Mouse (Mus musculus): ENCODE measurements around the gene Ttc17. TPM values are rescaled to one million over a fixed set of nuclear protein-coding genes. Genes with fewer than 3 reads are reported as not detected.

The Ttc17 gene
- polyA plus RNA-seq, 1 experiment = 7.7 TPM

DNA sequence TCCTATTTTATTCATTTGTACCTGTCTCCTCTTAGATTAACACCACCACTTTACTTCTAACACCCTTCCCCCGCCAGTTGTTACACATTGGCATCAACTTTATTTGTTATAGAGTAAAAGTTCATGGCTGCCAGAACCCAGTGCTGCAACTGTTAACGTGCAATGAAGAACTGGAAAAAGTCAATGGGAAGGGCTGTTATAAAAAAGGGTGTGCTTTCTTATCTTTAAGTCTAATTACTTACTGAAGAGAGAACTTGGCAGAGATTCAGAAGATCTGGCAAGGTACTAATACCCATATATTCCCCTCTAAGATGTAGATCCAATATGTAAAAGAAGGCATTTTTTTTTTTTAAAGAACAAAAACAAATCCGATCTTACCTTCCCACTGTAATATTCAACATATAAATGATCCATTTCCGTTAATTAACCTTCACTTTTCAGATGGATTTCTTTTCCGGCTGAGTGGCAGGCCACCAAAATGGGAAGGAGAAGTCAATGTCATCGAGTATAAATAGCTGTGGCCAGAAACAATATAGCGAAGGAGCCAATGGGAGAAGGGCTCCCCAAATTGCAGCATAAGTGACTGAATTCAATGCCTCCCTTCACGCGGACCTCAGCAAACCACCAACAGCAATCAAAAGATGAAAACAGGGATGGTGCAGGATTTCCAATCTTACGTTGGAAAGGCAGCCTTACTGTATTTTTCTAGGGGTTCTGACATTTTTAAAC lies 1.8 kb downstream of the Ttc17 start:
- H3K36me3 ChIP-seq (ENCODE audit: control insufficient read depth, insufficient read depth) = no peaks in the 10 kb centered on the region

DNA sequence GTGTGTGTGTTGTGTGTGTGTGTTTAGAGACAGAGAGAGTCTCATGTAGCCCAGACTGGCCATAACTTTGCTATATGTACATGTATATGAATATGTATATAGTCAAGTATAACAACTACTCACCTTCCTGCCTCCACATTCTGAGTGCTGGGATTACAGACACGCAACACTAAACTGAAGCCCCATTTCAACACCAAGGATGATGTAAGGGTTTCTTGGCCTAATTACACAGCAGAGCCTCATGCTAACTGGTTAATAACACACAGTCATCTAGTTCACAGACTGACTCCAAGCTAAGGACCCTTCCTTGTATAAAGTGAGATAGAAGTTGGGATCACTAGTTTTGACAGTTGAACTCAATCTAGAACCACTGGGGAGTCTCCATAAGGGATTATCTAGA lies 3.9 kb downstream of the Ttc17 start:
- no peak for TF ChIP-seq CEBPB (IDR thresholded peaks at IDR 0.05; ENCODE audit: low read depth)
- no peak for TF ChIP-seq CTCF (IDR thresholded peaks at IDR 0.05; ENCODE audit: control insufficient read depth, insufficient read depth, insufficient read length)
- TF ChIP-seq USF1 (IDR thresholded peaks at IDR 0.05; ENCODE audit: low read depth) = no peak
- Histone ChIP-seq H3K79me3 (ENCODE audit: low read depth) (peaks cover 28% of the 10 kb centered on the region), H3K36me3 (ENCODE audit: control insufficient read depth, insufficient read depth) (no peaks in the 10 kb centered on the region), H3K27me3 (ENCODE audit: control insufficient read depth, insufficient read depth, insufficient read length) (no peaks in the 10 kb centered on the region), H3K4me3 (ENCODE audit: insufficient read depth, poor library complexity, severe bottlenecking) (no peak overlapping the region), H3ac (ENCODE audit: control insufficient read depth, insufficient read length, low read depth) (no peak overlapping the region), H3K79me2 (ENCODE audit: control insufficient read depth, insufficient read depth) (peaks cover 96% of the 10 kb centered on the region)

More for the DNA sequence above, 1.8 kb downstream of the Ttc17 start:
- H3K79me3 ChIP-seq (ENCODE audit: low read depth) = peaks cover 37% of the 10 kb centered on the region
- H3K4me3 ChIP-seq (ENCODE audit: insufficient read depth, poor library complexity, severe bottlenecking) = no peak overlapping the region
- H3K79me2 ChIP-seq (ENCODE audit: control insufficient read depth, insufficient read depth) = peaks cover 96% of the 10 kb centered on the region
- H3ac ChIP-seq (ENCODE audit: control insufficient read depth, insufficient read length, low read depth) = no peak overlapping the region
- H3K27me3 ChIP-seq (ENCODE audit: control insufficient read depth, insufficient read depth, insufficient read length) = no peaks in the 10 kb centered on the region
- TF ChIP-seq CEBPB (IDR thresholded peaks at IDR 0.05; ENCODE audit: low read depth) (no peak), USF1 (IDR thresholded peaks at IDR 0.05; ENCODE audit: low read depth) (no peak), MAX (IDR thresholded peaks at IDR 0.05) (no peak), MYOG (IDR thresholded peaks at IDR 0.05; ENCODE audit: control insufficient read depth, extremely low read depth, insufficient read length) (no peak), MYOD1 (IDR thresholded peaks at IDR 0.05; ENCODE audit: control insufficient read depth, insufficient read length, low read depth) (no peak), FOSL1 (IDR thresholded peaks at IDR 0.05; ENCODE audit: insufficient read depth, low read length, poor library complexity, severe bottlenecking) (no peak), CTCF (IDR thresholded peaks at IDR 0.05; ENCODE audit: control insufficient read depth, insufficient read depth, insufficient read length) (no peak)

- Histone ChIP-seq H3K79me2 (ENCODE audit: control insufficient read depth, insufficient read depth) (peaks cover 94% of the 10 kb centered on the region), H3ac (ENCODE audit: control insufficient read depth, insufficient read length, low read depth) (no peak overlapping the region), H3K27me3 (ENCODE audit: control insufficient read depth, insufficient read depth, insufficient read length) (no peaks in the 10 kb centered on the region), H3K36me3 (ENCODE audit: control insufficient read depth, insufficient read depth) (no peaks in the 10 kb centered on the region), H3K79me3 (ENCODE audit: low read depth) (peaks cover 24% of the 10 kb centered on the region), H3K4me3 (ENCODE audit: insufficient read depth, poor library complexity, severe bottlenecking) (no peak overlapping the region)
- TF ChIP-seq MAX (IDR thresholded peaks at IDR 0.05) (no peak), CEBPB (IDR thresholded peaks at IDR 0.05; ENCODE audit: low read depth) (no peak), MYOD1 (IDR thresholded peaks at IDR 0.05; ENCODE audit: control insufficient read depth, insufficient read length, low read depth) (no peak), USF1 (IDR thresholded peaks at IDR 0.05; ENCODE audit: low read depth) (no peak), MYOG (IDR thresholded peaks at IDR 0.05; ENCODE audit: control insufficient read depth, extremely low read depth, insufficient read length) (no peak), FOSL1 (IDR thresholded peaks at IDR 0.05; ENCODE audit: insufficient read depth, low read length, poor library complexity, severe bottlenecking) (no peak), CTCF (IDR thresholded peaks at IDR 0.05; ENCODE audit: control insufficient read depth, insufficient read depth, insufficient read length) (no peak)
Measured at GRCm38 (mm10) chr2:94402096-94402495, 4.4 kb downstream of the Ttc17 start.

DNA sequence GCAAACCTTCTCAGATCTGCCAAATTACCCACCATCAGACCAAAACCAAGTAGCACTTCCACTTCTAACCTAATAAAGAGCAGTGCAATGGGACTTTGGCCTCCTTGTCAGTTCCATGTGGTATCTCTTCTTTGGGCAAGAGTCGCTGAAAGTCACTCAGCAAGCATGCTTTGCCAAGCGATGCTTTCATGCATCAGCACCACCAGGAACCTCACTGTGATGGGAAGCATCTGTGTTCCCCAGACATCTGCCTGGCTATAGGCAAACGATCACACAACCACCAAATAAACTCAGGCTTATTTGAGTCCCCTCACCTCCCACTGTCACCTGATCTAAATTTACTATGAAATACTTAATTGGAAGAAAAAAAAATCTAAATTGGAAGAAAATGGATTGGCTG lies 5.5 kb downstream of the Ttc17 start:
- H3K4me3 ChIP-seq (ENCODE audit: insufficient read depth, poor library complexity, severe bottlenecking) = no peak overlapping the region
- no peaks in the 10 kb centered on the region for H3K36me3 ChIP-seq (ENCODE audit: control insufficient read depth, insufficient read depth)
- no peak overlapping the region for H3ac ChIP-seq (ENCODE audit: control insufficient read depth, insufficient read length, low read depth)
- peaks cover 95% of the 10 kb centered on the region for H3K79me2 ChIP-seq (ENCODE audit: control insufficient read depth, insufficient read depth)
- TF ChIP-seq MYOD1 (IDR thresholded peaks at IDR 0.05; ENCODE audit: control insufficient read depth, insufficient read length, low read depth) (no peak), MAX (IDR thresholded peaks at IDR 0.05) (no peak), USF1 (IDR thresholded peaks at IDR 0.05; ENCODE audit: low read depth) (no peak), CTCF (IDR thresholded peaks at IDR 0.05; ENCODE audit: control insufficient read depth, insufficient read depth, insufficient read length) (no peak), CEBPB (IDR thresholded peaks at IDR 0.05; ENCODE audit: low read depth) (no peak), FOSL1 (IDR thresholded peaks at IDR 0.05; ENCODE audit: insufficient read depth, low read length, poor library complexity, severe bottlenecking) (no peak), MYOG (IDR thresholded peaks at IDR 0.05; ENCODE audit: control insufficient read depth, extremely low read depth, insufficient read length) (no peak)
- H3K27me3 ChIP-seq (ENCODE audit: control insufficient read depth, insufficient read depth, insufficient read length) = no peaks in the 10 kb centered on the region
- H3K79me3 ChIP-seq (ENCODE audit: low read depth) = peaks cover 23% of the 10 kb centered on the region

DNA sequence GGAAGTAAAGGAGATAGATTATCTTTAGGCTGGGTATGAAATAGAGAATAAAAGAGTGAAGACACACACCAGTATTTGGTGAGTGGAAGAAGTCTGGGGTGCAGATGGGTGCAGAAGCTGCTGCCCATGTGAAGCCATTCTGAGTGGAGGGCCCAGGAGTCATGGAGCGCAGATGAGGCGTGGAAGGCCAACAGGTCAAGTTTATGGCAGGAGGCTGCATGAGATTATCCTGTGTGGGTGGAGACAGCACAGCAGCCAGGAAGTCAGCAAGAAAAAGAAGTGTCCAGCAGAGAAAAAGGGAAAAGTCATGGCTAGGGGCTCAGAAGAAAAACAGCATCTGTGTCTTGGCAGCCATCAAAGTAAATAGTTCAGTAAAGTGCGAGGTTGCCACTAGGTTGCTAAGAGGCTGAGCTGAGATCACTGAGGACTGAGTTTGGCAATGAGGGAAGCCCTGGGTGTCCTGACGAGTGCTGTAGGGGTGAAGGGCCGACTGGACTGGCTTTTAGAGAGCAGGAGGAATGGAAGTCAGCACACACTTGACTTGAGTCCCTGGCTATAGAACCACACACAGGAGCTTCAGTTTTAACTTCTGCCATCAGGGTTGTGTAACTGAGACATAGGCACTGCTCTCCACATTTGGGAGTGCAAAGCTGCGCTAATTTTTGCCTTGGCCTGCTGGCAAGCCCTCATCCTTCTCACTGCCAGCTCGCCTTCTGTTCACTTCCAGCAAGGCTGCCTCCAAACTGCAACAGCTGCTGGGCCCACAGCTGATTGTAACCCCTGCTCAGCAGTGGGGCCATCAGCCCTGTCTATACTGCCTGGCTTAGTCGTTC lies 8.1 kb downstream of the Ttc17 start:
- Histone ChIP-seq H3K79me2 (ENCODE audit: control insufficient read depth, insufficient read depth) (peaks cover 86% of the 10 kb centered on the region), H3K4me3 (ENCODE audit: insufficient read depth, poor library complexity, severe bottlenecking) (no peak overlapping the region), H3K27me3 (ENCODE audit: control insufficient read depth, insufficient read depth, insufficient read length) (no peaks in the 10 kb centered on the region), H3ac (ENCODE audit: control insufficient read depth, insufficient read length, low read depth) (no peak overlapping the region), H3K79me3 (ENCODE audit: low read depth) (peaks cover 18% of the 10 kb centered on the region), H3K36me3 (ENCODE audit: control insufficient read depth, insufficient read depth) (no peaks in the 10 kb centered on the region)
- no peak for TF ChIP-seq FOSL1 (IDR thresholded peaks at IDR 0.05; ENCODE audit: insufficient read depth, low read length, poor library complexity, severe bottlenecking)

All from C2C12 (cell line).